Mouse (Mus musculus) 416B (cell line): ENCODE measurements around the gene Tssc4.

Source experiments
- DNase-seq: peaks from one replicate; pipeline ENCODE4 v3.0.0; 2011; ENCODE audit warnings: low read depth

Tssc4 gene

GRCm38 (mm10) chr7:143068882-143069591, at the start of gene Tssc4:
Gene Tssc4 (plus strand): TSS chr7:143069249.
- DNase-seq = peak; percentile 100

GRCm38 (mm10) chr7:143020040-143020439, 49.0 kb upstream of the Tssc4 start:
- no peak for DNase-seq

- DNase-seq = no peak
These were observed 48.3 kb upstream of the Tssc4 start for GRCm38 (mm10) chr7:143020764-143021163.

GRCm38 (mm10) chr7:143021356-143022164, 47.5 kb upstream of the Tssc4 start:
- peak; percentile 66 for DNase-seq

GRCm38 (mm10) chr7:143023499-143023898, 45.5 kb upstream of the Tssc4 start:
- peak; percentile 73 for DNase-seq

- no peak for DNase-seq
These were observed 44.8 kb upstream of the Tssc4 start for GRCm38 (mm10) chr7:143024293-143024692.

- no peak for DNase-seq
These were observed 43.6 kb upstream of the Tssc4 start for GRCm38 (mm10) chr7:143025496-143025895.

- DNase-seq = no peak
These were observed 41.9 kb upstream of the Tssc4 start for GRCm38 (mm10) chr7:143027196-143027595.

GRCm38 (mm10) chr7:143031816-143032215, 37.2 kb upstream of the Tssc4 start:
- DNase-seq = no peak

- no peak for DNase-seq
These were observed 35.5 kb upstream of the Tssc4 start for GRCm38 (mm10) chr7:143033581-143033980.

GRCm38 (mm10) chr7:143034112-143034511, 34.9 kb upstream of the Tssc4 start:
- DNase-seq = no peak

- DNase-seq = no peak
These were observed 34.3 kb upstream of the Tssc4 start for GRCm38 (mm10) chr7:143034519-143035450.

- DNase-seq = no peak
These were observed 32.3 kb upstream of the Tssc4 start for GRCm38 (mm10) chr7:143036787-143037186.

- DNase-seq = no peak
These were observed 31.7 kb upstream of the Tssc4 start for GRCm38 (mm10) chr7:143037306-143037705.

- DNase-seq = peak; percentile 80
These were observed 30.7 kb upstream of the Tssc4 start for GRCm38 (mm10) chr7:143038174-143038931.

- no peak for DNase-seq
These were observed 28.5 kb upstream of the Tssc4 start for GRCm38 (mm10) chr7:143040561-143040960.

- no peak for DNase-seq
These were observed 27.8 kb upstream of the Tssc4 start for GRCm38 (mm10) chr7:143041138-143041822.

- DNase-seq = no peak
These were observed 27.0 kb upstream of the Tssc4 start for GRCm38 (mm10) chr7:143042089-143042488.

GRCm38 (mm10) chr7:143042897-143043300, 26.1 kb upstream of the Tssc4 start:
- peak; percentile 97 for DNase-seq

- no peak for DNase-seq
These were observed 24.8 kb upstream of the Tssc4 start for GRCm38 (mm10) chr7:143044049-143044825.
